Mouse (Mus musculus) heart, embryonic 11.5 days (tissue): ENCODE data around the gene AC124502.3. TPM values are rescaled to one million over a fixed set of nuclear protein-coding genes. Genes with fewer than 3 reads are reported as not detected.
A peak's percentile ranks its signal among the peaks of the same experiment; 100 is the strongest.

Experiments
- ATAC-seq: fragments of 200-750 bp; cut with Nextera tagmentation; replicated peaks from 2 replicates; pipeline ENCODE4 v1.8.0; 2017; ENCODE audit warnings: moderate library complexity; ENCODE audit not compliant: insufficient number of reproducible peaks, low FRiP score, low TSS enrichment
- H3K27ac ChIP-seq: fragments of 300-500 bp; sonication (generic); 2 replicates; pipeline ENCODE4 v1.5.1; 2014; ENCODE audit warnings: mild to moderate bottlenecking, low read depth, low read length
- H3K27me3 ChIP-seq: fragments of 300-500 bp; sonication (generic); 2 replicates; pipeline ENCODE4 v1.6.1; 2014; ENCODE audit warnings: mild to moderate bottlenecking, low read length, mixed read lengths; ENCODE audit not compliant: control insufficient read depth, insufficient read depth
- H3K36me3 ChIP-seq: fragments of 300-500 bp; sonication (generic); 2 replicates; pipeline ENCODE4 v1.6.1; 2014; ENCODE audit warnings: mild to moderate bottlenecking, low read length, moderate library complexity, mixed read lengths; ENCODE audit not compliant: control insufficient read depth, insufficient read depth
- H3K4me1 ChIP-seq: fragments of 300-500 bp; sonication (generic); 2 replicates; pipeline ENCODE4 v1.6.1; 2014; ENCODE audit warnings: low read length; ENCODE audit not compliant: control insufficient read depth, insufficient read depth
- H3K4me2 ChIP-seq: fragments of 300-500 bp; sonication (generic); 2 replicates; pipeline ENCODE4 v1.6.1; 2014; ENCODE audit warnings: mild to moderate bottlenecking, moderate library complexity
- H3K4me3 ChIP-seq: fragments of 300-500 bp; sonication (generic); 2 replicates; pipeline ENCODE4 v1.5.1; 2014; ENCODE audit warnings: low read depth, low read length
- H3K9ac ChIP-seq: fragments of 300-500 bp; sonication (generic); 2 replicates; pipeline ENCODE4 v1.6.1; 2014; ENCODE audit warnings: mild to moderate bottlenecking, low read depth, low read length, moderate library complexity
- H3K9me3 ChIP-seq: fragments of 300-500 bp; sonication (generic); replicated peaks from 2 replicates; pipeline ENCODE4 v1.6.1; 2016; ENCODE audit warnings: low read length; ENCODE audit not compliant: control insufficient read depth
- WGBS: fragments of 180-500 bp; shearing (Covaris S2); extraction: QIAGEN DNeasy Blood & Tissue Kit; methylation state at CpG from one replicate; pipeline ENCODE4 v1.1.7; 2014; ENCODE audit not compliant: insufficient replicate concordance; 5-methylcytosine and 5-hydroxymethylcytosine counted together
- polyA plus RNA-seq: library from polyadenylated mRNA; unstranded; fragments of >200 nt; fragmentation: Nextera tagmentation; extraction: Ambion mirVana; gene quantifications from 2 replicates; pipeline ENCODE4 v1.2.1, GENCODE M21; 2014

AC124502.3 gene
- polyA plus RNA-seq, 1 experiment from 2014 or later: 2.0 TPM

- Histone ChIP-seq H3K27me3 (peaks cover 26% of the 10 kb centered on the region), H3K27ac (peak overlapping the region; percentile 1; the same call in 1 of the 2 replicates), H3K36me3 (no peaks in the 10 kb centered on the region; the same call in 1 of the 2 replicates), H3K4me3 (peak overlapping the region; percentile 24), H3K4me2 (peak overlapping the region; percentile 57), H3K9me3 (no peaks in the 10 kb centered on the region), H3K4me1 (peaks cover 21% of the 10 kb centered on the region), H3K9ac (peak overlapping the region; percentile 23; the same call in 1 of the 2 replicates)
- whole genome bisulfite sequencing: 2% methylated on average over 17 of the region's 17 CpGs
- ATAC-seq: 0 out of 2 replicates have a peak, but pooled peaks have one; percentile 23
Measured at GRCm38 (mm10) chr19:5051031-5051430, 12.3 kb downstream of the AC124502.3 start.

GRCm38 (mm10) chr19:5051515-5051914 lies 12.8 kb downstream of the AC124502.3 start:
- Histone ChIP-seq H3K27ac (no peak overlapping the region), H3K4me3 (peak overlapping the region; percentile 24), H3K36me3 (no peaks in the 10 kb centered on the region; the same call in 1 of the 2 replicates), H3K9ac (peak overlapping the region; percentile 18; the same call in 1 of the 2 replicates), H3K9me3 (no peaks in the 10 kb centered on the region), H3K4me1 (peaks cover 24% of the 10 kb centered on the region), H3K4me2 (peak overlapping the region; percentile 57), H3K27me3 (peaks cover 26% of the 10 kb centered on the region)
- 33% methylated on average over 3 of the region's 3 CpGs for WGBS
- ATAC-seq: no peak

GRCm38 (mm10) chr19:5052166-5052822 lies 13.6 kb downstream of the AC124502.3 start:
- Histone ChIP-seq H3K9ac (0 out of 2 replicates have a peak overlapping the region, but pooled peaks have one; percentile 34), H3K9me3 (no peaks in the 10 kb centered on the region), H3K4me1 (peaks cover 26% of the 10 kb centered on the region), H3K27me3 (peaks cover 26% of the 10 kb centered on the region), H3K36me3 (no peaks in the 10 kb centered on the region), H3K4me2 (peak overlapping the region; percentile 57), H3K4me3 (peak overlapping the region; percentile 24), H3K27ac (no peak overlapping the region)
- WGBS: 24% methylated on average over 25 of the region's 25 CpGs
- no peak for ATAC-seq

DNA sequence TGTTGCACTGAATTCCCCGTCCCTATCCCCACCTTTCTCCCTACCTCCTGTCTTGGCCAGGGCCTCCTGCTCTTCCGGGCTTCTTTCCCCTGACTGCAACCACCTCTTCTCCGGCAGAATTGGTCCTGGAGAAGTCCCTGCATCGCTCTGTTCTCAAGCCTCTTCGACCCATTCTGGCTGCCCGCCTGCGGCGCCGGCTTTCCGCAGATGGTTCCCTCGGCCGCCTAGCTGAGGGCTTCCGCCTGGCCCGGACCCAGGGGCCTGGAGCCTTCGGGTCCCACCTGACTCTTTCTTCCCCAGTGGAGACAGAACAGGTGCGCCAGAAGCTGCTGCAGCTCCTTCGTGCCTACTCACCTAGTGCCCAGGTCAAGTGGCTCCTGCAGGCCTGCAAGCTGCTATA lies 14.2 kb downstream of the AC124502.3 start:
- no peak overlapping the region for H3K4me2 ChIP-seq
- H3K9me3 ChIP-seq: no peaks in the 10 kb centered on the region
- peaks cover 26% of the 10 kb centered on the region for H3K27me3 ChIP-seq
- H3K4me3 ChIP-seq: no peak overlapping the region
- H3K36me3 ChIP-seq: no peaks in the 10 kb centered on the region
- H3K9ac ChIP-seq: no peak overlapping the region
- H3K4me1 ChIP-seq: peaks cover 26% of the 10 kb centered on the region
- H3K27ac ChIP-seq: no peak overlapping the region
- 49% methylated on average over 17 of the region's 17 CpGs for WGBS
- no peak for ATAC-seq

DNA sequence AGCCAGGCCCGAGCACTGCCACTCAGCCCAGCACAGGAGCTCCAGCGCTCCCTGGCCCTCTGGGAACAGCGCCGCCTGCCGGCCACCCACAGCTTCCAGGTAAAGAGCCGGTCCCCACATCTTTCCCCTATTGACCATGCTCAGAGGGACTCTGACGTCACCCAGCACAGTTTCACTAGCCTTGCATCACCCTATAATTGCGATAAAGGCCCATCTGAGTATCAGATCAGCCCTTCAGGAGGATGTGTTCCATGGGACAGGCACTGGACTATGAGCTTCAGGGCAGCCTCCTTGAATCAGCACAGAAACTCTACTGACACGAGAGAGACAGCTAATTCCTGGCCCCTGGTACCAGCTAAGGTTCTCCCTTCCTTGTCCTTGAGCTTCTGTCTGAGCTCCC lies 15.2 kb downstream of the AC124502.3 start:
- Histone ChIP-seq H3K4me1 (peaks cover 35% of the 10 kb centered on the region), H3K27me3 (peaks cover 26% of the 10 kb centered on the region), H3K9ac (no peak overlapping the region), H3K4me2 (no peak overlapping the region), H3K9me3 (no peaks in the 10 kb centered on the region), H3K4me3 (no peak overlapping the region), H3K36me3 (no peaks in the 10 kb centered on the region), H3K27ac (no peak overlapping the region)
- WGBS: 22% methylated on average over 9 of the region's 9 CpGs
- ATAC-seq: no peak

- ATAC-seq: 0 out of 2 replicates have a peak, but pooled peaks have one; percentile 8
- Histone ChIP-seq H3K4me3 (no peak overlapping the region), H3K4me2 (no peak overlapping the region; the same call in 1 of the 2 replicates), H3K36me3 (no peaks in the 10 kb centered on the region), H3K27me3 (peaks cover 26% of the 10 kb centered on the region), H3K9ac (no peak overlapping the region), H3K27ac (no peak overlapping the region), H3K9me3 (no peaks in the 10 kb centered on the region), H3K4me1 (peaks cover 47% of the 10 kb centered on the region)
- 20% methylated on average over 6 of the region's 6 CpGs for WGBS
Measured at GRCm38 (mm10) chr19:5056251-5056650, 17.6 kb downstream of the AC124502.3 start.

GRCm38 (mm10) chr19:5057876-5058775 lies 19.4 kb downstream of the AC124502.3 start:
- Histone ChIP-seq H3K4me2 (no peak overlapping the region), H3K9ac (peak overlapping the region; percentile 6; the same call in 1 of the 2 replicates), H3K27me3 (peaks cover 13% of the 10 kb centered on the region), H3K27ac (peak overlapping the region; percentile 7), H3K4me3 (no peak overlapping the region), H3K4me1 (peaks cover 35% of the 10 kb centered on the region), H3K9me3 (no peaks in the 10 kb centered on the region), H3K36me3 (no peaks in the 10 kb centered on the region)
- ATAC-seq: no peak
- 17% methylated on average over 16 of the region's 16 CpGs for WGBS
